Mouse (Mus musculus) cortical plate, adult 2 months (tissue): ENCODE measurements at regions not wholly inside any gene's neighbourhood (a gene's known extent, or its start where the extent isn't known, plus 50 kb on each side); places are given as distances from the start of the nearest gene placed in this dataset.

ENCODE experiments used
- CTCF ChIP-seq: fragments of 200-500 bp; IDR thresholded peaks from 2 replicates; pipeline ENCODE4 v1.5.1; 2011; ENCODE audit warnings: mild to moderate bottlenecking, control low read depth, low read length; ENCODE audit not compliant: insufficient read depth; ENCODE audit errors: extremely low read depth
- POLR2A ChIP-seq: fragments of 200-500 bp; IDR thresholded peaks from 2 replicates; pipeline ENCODE4 v1.6.1; 2011; ENCODE audit warnings: mild to moderate bottlenecking, low read length, control low read depth; ENCODE audit not compliant: insufficient read depth; ENCODE audit errors: extremely low read depth

DNA sequence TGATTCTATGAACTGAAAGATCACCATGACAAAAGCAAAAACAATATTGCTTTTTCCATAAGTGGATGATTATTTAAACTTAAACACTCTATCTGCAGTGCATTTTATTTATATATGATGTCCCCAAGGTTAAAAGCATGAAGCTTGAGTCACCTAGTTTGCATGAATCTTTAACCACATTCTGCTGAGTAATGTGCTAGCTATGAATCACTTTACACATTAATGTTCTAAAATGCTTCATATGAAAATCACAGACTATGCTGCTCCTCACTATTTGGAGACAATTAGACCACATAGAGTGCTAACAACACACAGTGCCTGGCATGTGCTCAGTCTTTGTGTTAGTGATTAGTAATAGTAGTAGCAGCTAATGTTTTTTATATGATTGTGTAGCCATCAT lies 185.6 kb upstream of the Cxxc4 start:
- no peak for TF ChIP-seq CTCF
- TF ChIP-seq POLR2A = no peak
